Mouse (Mus musculus): ENCODE data around the gene Sppl2b.

DNA sequence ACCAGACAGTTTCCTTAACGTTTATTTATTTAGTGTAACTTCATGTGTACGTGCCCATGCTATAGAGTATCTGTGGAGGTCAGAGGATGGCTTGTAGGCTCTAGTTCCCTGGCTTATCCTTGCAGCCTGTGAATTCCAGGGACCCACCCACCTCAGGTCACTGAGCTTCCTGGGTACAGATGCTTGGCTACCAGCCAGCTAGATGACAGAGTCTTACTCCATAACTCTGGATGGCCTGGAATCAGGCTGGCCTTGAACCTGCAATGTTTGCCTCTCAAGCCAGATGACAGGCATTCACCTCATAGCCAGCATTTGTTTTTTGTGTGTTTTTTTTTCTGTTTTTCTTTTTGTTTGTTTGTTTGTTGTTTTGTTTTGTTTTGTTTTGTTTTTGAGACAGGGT lies 37.9 kb upstream of the Sppl2b start:
- TF ChIP-seq CTCF (IDR thresholded peaks at IDR 0.05; ENCODE audit: low read depth, low read length): no peak
- no peak for TF ChIP-seq POLR2A (IDR thresholded peaks at IDR 0.05; ENCODE audit: extremely low read depth, insufficient read depth, low read length)
